Mouse (Mus musculus): Measurements from ENCODE around the gene 4930519G04Rik.
"Not testable (repeated sequence)": the region's sequence is repeated elsewhere in the genome, so short reads cannot be mapped to it uniquely, and the experiment has no call there.

The 4930519G04Rik gene

GRCm38 (mm10) chr5:114842155-114842554 is 11.3 kb upstream of the 4930519G04Rik start:
- not testable (repeated sequence) for DNase-seq (ENCODE audit: low read depth)

GRCm38 (mm10) chr5:114842674-114843073 is 10.8 kb upstream of the 4930519G04Rik start:
- no peak for DNase-seq (ENCODE audit: low read depth)

- DNase-seq (ENCODE audit: low read depth), result not testable (repeated sequence)
Measured at GRCm38 (mm10) chr5:114844371-114844770, 9.1 kb upstream of the 4930519G04Rik start.

- no peak for DNase-seq (ENCODE audit: low read depth)
Measured at GRCm38 (mm10) chr5:114851565-114852236, 1.8 kb upstream of the 4930519G04Rik start.

- DNase-seq (ENCODE audit: low read depth), result no peak
Measured at GRCm38 (mm10) chr5:114858582-114858981, 5.1 kb downstream of the 4930519G04Rik start, which contains the start of gene Gm9936. Gene Gm9936 (minus strand): TSS chr5:114858682.

GRCm38 (mm10) chr5:114859253-114859652 is 5.8 kb downstream of the 4930519G04Rik start:
- peak; percentile 87 for DNase-seq (ENCODE audit: low read depth)

- DNase-seq (ENCODE audit: low read depth), result no peak
Measured at GRCm38 (mm10) chr5:114861730-114862129, 8.3 kb downstream of the 4930519G04Rik start.

- peak; percentile 71 for DNase-seq (ENCODE audit: low read depth)
Measured at GRCm38 (mm10) chr5:114864813-114865212, 11.3 kb downstream of the 4930519G04Rik start.

- DNase-seq (ENCODE audit: low read depth), result no peak
Measured at GRCm38 (mm10) chr5:114865279-114865678, 11.8 kb downstream of the 4930519G04Rik start.

- DNase-seq (ENCODE audit: low read depth), result peak; percentile 58
Measured at GRCm38 (mm10) chr5:114875858-114876257, 22.4 kb downstream of the 4930519G04Rik start.

GRCm38 (mm10) chr5:114876331-114876730 is 22.9 kb downstream of the 4930519G04Rik start:
- no peak for DNase-seq (ENCODE audit: low read depth)

GRCm38 (mm10) chr5:114877487-114877886 is 24.0 kb downstream of the 4930519G04Rik start:
- no peak for DNase-seq (ENCODE audit: low read depth)

GRCm38 (mm10) chr5:114879399-114879798 is 25.9 kb downstream of the 4930519G04Rik start:
- DNase-seq (ENCODE audit: low read depth), result no peak

- DNase-seq (ENCODE audit: low read depth), result not testable (repeated sequence)
Measured at GRCm38 (mm10) chr5:114882319-114882718, 28.9 kb downstream of the 4930519G04Rik start.

GRCm38 (mm10) chr5:114883022-114883421 is 29.6 kb downstream of the 4930519G04Rik start:
- DNase-seq (ENCODE audit: low read depth), result no peak

- no peak for DNase-seq (ENCODE audit: low read depth)
Measured at GRCm38 (mm10) chr5:114886801-114887200, 33.3 kb downstream of the 4930519G04Rik start.

GRCm38 (mm10) chr5:114888995-114889394 is 35.5 kb downstream of the 4930519G04Rik start:
- no peak for DNase-seq (ENCODE audit: low read depth)

GRCm38 (mm10) chr5:114895542-114895941 is 42.1 kb downstream of the 4930519G04Rik start:
- no peak for DNase-seq (ENCODE audit: low read depth)

- DNase-seq (ENCODE audit: low read depth), result peak; percentile 65
Measured at GRCm38 (mm10) chr5:114896688-114897373, 43.4 kb downstream of the 4930519G04Rik start, which contains the start of gene Oasl2. Gene Oasl2 (plus strand): TSS chr5:114896936.

- DNase-seq (ENCODE audit: low read depth), result peak; percentile 81
Measured at GRCm38 (mm10) chr5:114897374-114897793, 43.9 kb downstream of the 4930519G04Rik start.

- peak; percentile 33 for DNase-seq (ENCODE audit: low read depth)
Measured at GRCm38 (mm10) chr5:114898857-114899256, 45.4 kb downstream of the 4930519G04Rik start.

GRCm38 (mm10) chr5:114902413-114902812 is 48.9 kb downstream of the 4930519G04Rik start:
- DNase-seq (ENCODE audit: low read depth), result peak; percentile 79

Measured in naive thymus-derived CD4-positive, alpha-beta T cell, adult 2 months (primary cell).